Mouse (Mus musculus): ENCODE results near the gene Tmem28. TPM values are rescaled to one million over a fixed set of nuclear protein-coding genes. Genes with fewer than 3 reads are reported as not detected.

The Tmem28 gene
- polyA plus RNA-seq, 1 experiment from 2014 or later: 0.11 TPM

DNA sequence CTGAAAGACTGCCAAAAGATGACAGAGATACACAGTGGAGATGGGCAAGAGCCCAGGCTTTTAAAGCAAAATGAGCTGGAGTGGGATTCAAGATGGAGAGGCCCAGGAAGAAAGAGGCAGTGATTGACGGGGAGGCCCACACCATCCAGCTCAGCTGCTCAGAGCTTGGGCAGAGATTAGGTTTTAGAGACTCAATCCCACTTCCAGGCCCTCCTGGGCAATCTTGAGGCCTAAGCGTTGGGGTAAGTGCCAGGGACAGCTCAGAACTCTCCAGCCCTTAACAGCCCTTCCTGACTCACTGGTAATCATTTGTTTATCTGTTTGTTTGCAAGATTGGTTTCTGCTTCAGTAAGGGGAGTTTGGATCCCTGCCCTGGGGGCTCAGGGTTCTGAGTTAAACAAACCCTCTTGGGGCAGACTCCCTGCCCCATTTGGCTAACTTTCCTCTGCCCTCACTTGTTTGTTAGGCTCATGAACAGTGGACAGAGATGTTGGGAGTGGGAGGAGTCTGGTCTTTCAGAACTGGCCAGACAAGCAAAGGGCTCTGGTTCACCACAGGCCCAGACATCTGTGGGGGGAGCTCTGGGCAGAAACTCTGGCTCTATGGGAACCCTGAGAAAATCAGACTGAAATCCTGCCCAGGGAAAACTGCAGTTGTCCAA is 52.6 kb downstream of the Tmem28 start:
- Histone ChIP-seq H3K9me3 (no peaks in the 10 kb centered on the region), H3K27me3 (peaks cover 35% of the 10 kb centered on the region), H3K4me1 (replicated peaks) (no peaks in the 10 kb centered on the region), H3K36me3 (no peaks in the 10 kb centered on the region), H3K4me2 (no peak overlapping the region), H3K9ac (replicated peaks) (no peak overlapping the region), H3K27ac (no peak overlapping the region), H3K4me3 (replicated peaks) (no peak overlapping the region)
- 62% methylated on average over 2 of the region's 2 CpGs for WGBS
- ATAC-seq (ENCODE audit: insufficient number of reproducible peaks, insufficient read depth, low FRiP score, low TSS enrichment, low read depth): no peak

DNA sequence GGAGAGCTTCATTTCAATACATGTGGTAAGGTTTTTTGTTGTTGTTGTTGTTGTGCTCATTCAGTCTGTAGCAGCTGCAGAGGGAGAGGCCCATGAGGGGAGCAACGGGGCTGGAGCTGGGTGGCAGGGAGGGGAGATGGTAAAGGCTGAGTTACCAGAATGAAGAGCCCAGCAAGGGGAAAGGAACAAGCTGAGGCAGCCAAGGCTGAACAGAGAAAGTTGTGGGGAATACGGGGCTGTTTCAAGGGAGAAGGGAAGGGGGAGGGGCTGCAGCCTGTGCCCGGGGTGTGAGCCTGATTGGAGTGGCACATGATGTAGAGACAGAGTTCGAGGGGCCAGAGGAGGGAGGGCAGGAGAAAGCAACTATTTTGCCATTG is 53.1 kb downstream of the Tmem28 start:
- H3K9ac ChIP-seq (replicated peaks): no peak overlapping the region
- peaks cover 35% of the 10 kb centered on the region for H3K27me3 ChIP-seq
- 36% methylated on average over 4 of the region's 4 CpGs for WGBS

GRCm38 (mm10) chrX:99876781-99877180 is 56.0 kb downstream of the Tmem28 start:
- Histone ChIP-seq H3K27me3 (peaks cover 35% of the 10 kb centered on the region), H3K4me2 (no peak overlapping the region), H3K27ac (no peak overlapping the region), H3K4me3 (replicated peaks) (no peak overlapping the region), H3K9ac (replicated peaks) (no peak overlapping the region), H3K36me3 (no peaks in the 10 kb centered on the region), H3K4me1 (replicated peaks) (no peaks in the 10 kb centered on the region), H3K9me3 (no peaks in the 10 kb centered on the region)
- no peak for ATAC-seq (ENCODE audit: insufficient number of reproducible peaks, insufficient read depth, low FRiP score, low TSS enrichment, low read depth)
- 81% methylated on average over 4 of the region's 4 CpGs for WGBS

More for the DNA sequence above, 53.1 kb downstream of the Tmem28 start:
- ATAC-seq (ENCODE audit: insufficient number of reproducible peaks, insufficient read depth, low FRiP score, low TSS enrichment, low read depth): no peak
- H3K4me3 ChIP-seq (replicated peaks): no peak overlapping the region
- H3K36me3 ChIP-seq: no peaks in the 10 kb centered on the region
- H3K9me3 ChIP-seq: no peaks in the 10 kb centered on the region
- H3K4me2 ChIP-seq: no peak overlapping the region
- H3K4me1 ChIP-seq (replicated peaks): no peaks in the 10 kb centered on the region
- no peak overlapping the region for H3K27ac ChIP-seq

DNA sequence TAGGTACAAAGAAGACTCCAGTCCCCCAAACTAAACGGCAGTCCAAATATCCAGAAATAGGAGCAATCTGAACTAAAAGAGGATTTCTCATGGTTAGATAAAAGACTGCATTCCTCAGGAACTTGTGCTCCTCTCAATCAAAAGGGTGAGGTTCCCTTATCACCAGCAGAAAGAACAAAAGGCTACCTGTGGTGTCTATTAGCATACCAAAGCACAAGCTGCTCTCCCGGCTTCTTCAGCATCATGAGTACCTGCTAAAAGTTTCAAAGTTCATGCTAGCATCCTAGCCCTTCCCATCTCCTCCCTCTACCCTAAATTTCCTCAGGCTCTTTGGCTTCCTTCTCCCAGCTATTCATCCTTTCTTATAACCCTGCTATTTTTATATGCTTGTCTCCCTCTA is 62.6 kb downstream of the Tmem28 start:
- H3K4me1 ChIP-seq (replicated peaks): no peaks in the 10 kb centered on the region
- no peak overlapping the region for H3K27ac ChIP-seq
- ATAC-seq (ENCODE audit: insufficient number of reproducible peaks, insufficient read depth, low FRiP score, low TSS enrichment, low read depth): no peak
- 52% methylated on average over 2 of the region's 2 CpGs for WGBS
- no peak overlapping the region for H3K4me3 ChIP-seq (replicated peaks)
- no peaks in the 10 kb centered on the region for H3K9me3 ChIP-seq
- no peak overlapping the region for H3K9ac ChIP-seq (replicated peaks)
- no peak overlapping the region for H3K4me2 ChIP-seq
- H3K36me3 ChIP-seq: no peaks in the 10 kb centered on the region
- peaks cover 12% of the 10 kb centered on the region for H3K27me3 ChIP-seq

Other genes with a start within 250 kb of the Tmem28 start
- gene Eda, start 154.6 kb downstream of the Tmem28 start, polyA plus RNA-seq (2016; fragmentation: Nextera tagmentation; extraction: Ambion mirVana): 2.1 and 2.3 TPM in 2 replicates